Mouse (Mus musculus) kidney, postnatal 25 days (tissue): ENCODE data around the gene Mapk8ip3.

Experiments
- DNase-seq, 2 experiments: peaks; one replicate each; pipeline ENCODE4 v3.0.0; 2021; ENCODE audit warnings: mixed read lengths in 2 of 2

The Mapk8ip3 gene

DNA sequence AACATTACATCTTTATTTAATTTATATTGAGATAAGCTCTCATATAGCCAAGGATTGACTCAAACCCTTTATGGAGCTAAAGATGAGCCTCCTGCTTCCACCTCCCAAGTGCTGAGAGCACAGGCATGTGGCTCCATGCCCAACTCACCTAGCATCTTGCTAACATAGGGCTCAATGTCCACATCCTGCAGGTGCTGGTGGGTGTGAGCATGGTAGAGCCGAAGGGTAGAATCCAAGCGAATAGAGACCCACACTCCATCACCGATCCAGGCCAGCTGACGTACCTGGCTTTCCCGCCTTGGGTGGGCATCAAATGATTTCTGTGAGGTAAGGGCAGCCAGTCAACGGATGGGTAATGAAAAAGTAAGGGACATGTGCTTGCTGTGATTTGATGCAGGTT is 36.8 kb downstream of the Mapk8ip3 start:
- DNase-seq, result peak in 1 of 2 experiments; percentile 32

DNA sequence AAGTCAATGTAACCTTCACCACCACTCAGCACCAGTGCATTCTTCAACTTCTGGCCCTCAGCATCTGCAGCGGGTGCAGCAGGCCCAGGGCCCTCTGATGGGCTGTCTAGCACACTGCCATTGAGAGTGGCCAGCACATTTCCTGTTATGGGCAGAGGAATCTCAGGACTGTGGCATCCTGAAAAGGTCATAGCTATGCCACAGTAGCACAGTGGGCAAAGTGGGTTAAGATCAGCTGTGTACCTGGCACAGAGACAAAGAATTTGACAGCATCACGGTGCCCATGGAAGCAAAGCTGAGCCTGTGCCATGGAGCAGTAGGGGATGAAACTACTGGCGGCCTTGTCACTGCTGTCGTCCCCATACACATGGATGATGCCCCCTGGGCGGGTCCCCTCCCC is 37.6 kb downstream of the Mapk8ip3 start:
- DNase-seq, result no peak

- DNase-seq, result peak in 1 of 2 experiments; percentile 34
Observed at GRCm38 (mm10) chr17:24898041-24898854, 38.5 kb downstream of the Mapk8ip3 start.

DNA sequence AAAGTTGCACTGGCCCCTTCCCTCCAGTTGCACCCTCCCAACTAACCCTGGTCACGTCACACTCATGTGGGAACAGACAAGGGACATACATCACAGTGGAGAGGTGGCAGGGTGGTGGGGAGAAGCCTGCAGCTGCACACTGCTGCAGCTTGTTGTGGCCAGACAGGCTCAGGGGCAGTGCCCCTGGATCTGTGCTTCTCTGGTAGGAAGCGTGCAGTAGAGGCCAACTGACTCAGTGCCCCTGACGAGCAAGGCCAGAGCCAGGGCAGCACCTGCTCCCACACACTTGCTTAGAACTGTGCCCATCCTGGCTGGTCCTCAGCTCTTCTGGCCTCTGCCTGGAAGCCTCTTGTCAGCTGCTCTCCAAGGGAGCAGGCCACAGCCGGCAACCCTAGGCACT is 39.2 kb downstream of the Mapk8ip3 start:
- peak in 1 of 2 experiments; percentile 39 for DNase-seq

DNA sequence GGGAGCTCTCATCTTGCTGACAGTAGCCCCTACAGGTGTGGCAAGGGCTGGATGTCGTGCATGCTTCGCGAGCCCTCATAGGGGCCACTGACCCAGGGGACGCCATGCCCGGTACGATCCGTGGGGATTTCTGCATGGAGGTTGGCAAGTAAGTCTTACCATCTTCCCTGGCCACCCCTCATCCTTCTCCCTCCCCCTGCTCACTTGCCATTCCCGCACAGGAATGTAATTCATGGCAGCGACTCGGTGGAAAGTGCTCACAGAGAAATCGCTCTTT is 39.8 kb downstream of the Mapk8ip3 start:
- DNase-seq, result no peak

DNA sequence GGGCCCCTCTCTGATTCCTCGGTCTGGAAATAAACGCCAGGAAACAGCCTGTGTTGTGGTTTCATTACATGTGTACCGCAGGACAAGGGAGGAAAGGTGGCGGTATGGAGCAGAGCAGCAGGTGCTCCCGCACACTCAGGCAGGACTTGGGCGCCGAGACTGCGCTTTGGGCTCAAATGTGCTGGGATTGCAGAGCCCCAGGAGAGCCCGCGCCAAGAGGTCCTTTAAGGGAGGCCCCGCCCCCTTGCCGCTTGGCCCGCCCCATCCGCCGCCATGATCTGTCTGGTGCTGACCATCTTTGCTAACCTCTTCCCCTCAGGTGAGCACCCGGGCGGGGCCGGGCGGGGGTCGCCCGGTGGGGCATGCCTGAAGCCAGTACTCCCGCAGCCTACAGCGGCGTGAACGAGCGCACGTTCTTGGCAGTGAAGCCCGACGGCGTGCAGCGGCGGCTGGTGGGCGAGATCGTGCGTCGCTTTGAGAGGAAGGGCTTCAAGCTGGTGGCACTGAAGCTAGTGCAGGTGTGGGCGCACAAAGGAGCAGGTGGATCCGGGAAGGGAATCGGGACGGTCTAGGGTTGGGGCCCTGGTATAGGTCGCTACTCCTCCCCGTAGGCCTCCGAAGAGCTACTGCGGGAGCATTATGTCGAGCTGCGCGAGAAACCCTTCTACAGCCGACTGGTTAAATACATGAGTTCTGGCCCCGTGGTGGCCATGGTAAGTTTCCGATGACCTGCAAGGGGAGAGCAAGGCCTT is 40.4 kb downstream of the Mapk8ip3 start, which contains the start of gene Nme3:
TSS of gene Nme3 (plus strand) at position 260 of the 752 bp plus-strand sequence.
- DNase-seq, result peak; percentile 89 to 92

DNA sequence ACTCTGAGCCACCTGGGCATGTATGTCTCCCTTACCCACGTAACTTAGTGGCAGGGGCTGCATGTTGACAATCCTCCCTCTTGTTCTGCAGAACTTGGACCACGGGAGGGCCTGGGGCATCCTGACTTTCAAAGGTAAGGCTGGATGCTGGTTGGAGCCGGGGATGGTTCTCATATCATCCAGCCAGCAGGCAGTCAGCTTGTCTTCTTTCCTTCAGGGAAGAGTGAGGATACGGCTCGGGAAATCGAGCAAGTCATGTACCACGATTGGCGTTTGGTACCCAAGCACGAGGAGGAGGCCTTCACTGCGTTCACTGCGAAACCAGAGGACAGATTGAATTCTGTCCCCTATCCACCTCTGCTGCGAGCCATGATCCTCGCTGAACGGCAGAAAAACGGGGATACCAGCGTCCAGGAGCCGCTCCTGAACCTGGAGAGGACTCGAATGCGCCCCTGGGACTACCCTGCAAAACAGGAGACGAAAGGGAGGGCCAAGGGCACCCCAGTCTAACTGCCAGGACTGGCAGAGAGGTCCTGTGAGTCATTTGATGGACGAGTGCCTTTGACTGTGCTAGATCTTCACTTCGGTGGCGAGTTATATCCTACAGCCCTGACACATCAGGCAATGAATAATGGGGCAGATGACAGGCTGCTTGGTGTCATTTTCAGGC is 41.1 kb downstream of the Mapk8ip3 start:
- DNase-seq, result peak in 1 of 2 experiments; percentile 46

GRCm38 (mm10) chr17:24894995-24895547 is 41.7 kb downstream of the Mapk8ip3 start, which contains the start of the genes Eme2 and Mrps34:
Eme2 (minus strand) TSS chr17:24895087.
Mrps34 (plus strand) TSS chr17:24895116.
- peak; percentile 86 to 92 for DNase-seq

DNA sequence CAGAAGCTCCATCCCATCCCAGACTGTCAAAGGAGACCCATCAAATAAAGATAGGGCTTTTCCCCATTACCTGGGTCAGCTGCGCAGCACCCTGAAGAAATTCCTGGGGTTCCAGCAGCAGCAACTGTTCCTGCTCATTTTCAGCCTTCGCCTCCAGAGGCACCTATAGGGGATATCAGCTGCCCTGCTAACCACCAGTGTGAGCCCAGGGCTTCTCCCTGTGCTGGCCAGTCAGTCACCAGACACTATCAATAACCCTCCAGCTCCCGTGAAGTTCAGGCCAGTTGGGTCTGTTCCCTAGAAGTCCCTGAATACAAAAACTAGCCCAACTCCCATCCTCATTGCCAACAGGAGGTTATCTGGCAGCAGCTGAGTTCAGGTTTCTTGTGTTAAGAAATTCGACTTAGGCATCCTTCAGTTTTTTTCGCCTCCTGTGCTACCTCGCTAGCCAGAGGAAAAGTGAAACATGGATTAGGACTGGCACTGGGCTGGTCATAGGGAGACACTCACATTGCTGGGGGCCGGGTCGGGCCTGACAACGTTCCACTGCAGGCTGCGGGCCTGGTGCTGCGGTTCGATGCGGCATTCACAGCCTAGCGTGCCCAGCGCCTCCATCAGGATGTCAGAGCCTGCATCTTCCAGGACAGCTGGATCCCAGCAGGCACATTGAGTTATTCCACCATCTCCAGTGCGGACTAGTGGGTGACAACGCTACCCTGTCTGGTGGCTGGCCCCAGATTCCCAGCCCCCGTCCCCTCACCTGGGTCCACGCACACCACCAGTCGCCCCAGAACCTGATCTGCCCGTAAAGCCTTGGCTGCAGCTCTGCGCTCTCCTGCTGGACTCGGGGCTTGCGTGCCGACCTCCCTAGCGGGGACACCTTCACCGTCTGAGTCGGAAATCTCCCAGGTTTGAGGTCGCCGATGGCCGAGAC is 42.4 kb downstream of the Mapk8ip3 start:
- DNase-seq, result peak in 1 of 2 experiments; percentile 60

DNA sequence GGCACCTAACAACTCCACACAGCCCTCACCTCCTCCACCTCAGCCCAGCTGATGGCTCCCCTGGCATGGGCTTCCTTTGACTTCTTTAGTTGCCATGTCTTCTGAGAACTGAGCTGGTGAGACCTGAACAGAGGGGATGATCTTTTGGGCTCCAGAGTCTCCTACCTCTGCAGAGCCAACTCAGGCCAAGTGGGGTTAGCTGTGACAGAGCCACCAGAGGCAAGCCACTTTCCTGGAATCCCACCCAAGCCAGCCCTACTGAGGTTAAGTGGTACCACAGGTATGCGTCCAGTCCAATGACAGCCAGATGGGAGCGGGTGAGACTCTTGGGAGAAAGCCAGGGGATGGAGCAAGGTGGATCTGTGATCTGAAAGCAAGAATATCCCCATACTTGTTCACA is 43.5 kb downstream of the Mapk8ip3 start:
- peak in 1 of 2 experiments; percentile 39 for DNase-seq

DNA sequence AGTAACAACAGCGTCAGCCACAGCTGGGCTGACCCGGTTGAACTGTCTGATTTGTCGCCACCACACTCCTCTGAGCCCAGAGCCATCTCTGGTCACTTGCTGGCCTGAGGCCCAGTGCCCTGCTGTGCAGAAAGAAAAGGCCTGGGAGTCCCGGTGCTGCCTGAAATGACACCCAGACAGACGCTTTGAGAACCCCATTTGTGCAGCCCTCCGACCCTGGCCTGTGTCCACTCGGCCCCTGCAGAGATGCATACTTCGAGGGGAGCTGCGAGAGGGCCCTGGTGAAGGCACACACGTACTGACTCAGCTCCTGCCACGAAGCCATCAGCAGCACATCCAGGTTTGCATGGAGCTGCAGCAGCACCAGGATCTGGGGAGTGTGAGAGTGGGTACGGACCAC is 44.0 kb downstream of the Mapk8ip3 start:
- peak in 1 of 2 experiments; percentile 38 for DNase-seq

DNA sequence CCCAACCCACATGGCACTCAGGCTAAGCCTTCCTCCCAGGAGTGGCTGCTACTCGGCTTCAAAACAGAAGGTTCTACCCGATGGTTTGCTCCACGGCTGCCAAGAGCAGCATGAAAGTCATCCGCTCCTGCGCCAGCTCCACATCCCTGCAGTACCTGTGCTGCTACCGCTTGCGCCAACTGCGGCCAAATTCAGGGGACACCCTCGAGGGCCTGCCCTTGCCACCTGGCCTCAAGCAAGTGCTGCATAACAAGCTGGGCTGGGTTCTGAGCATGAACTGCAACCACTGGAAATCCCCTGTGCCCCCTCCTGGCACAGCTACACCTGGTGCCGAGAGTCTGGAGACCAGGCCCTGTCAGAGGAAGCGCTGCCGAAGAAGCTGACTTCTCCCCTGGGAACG is 45.5 kb downstream of the Mapk8ip3 start:
- DNase-seq, result peak in 1 of 2 experiments; percentile 64

DNA sequence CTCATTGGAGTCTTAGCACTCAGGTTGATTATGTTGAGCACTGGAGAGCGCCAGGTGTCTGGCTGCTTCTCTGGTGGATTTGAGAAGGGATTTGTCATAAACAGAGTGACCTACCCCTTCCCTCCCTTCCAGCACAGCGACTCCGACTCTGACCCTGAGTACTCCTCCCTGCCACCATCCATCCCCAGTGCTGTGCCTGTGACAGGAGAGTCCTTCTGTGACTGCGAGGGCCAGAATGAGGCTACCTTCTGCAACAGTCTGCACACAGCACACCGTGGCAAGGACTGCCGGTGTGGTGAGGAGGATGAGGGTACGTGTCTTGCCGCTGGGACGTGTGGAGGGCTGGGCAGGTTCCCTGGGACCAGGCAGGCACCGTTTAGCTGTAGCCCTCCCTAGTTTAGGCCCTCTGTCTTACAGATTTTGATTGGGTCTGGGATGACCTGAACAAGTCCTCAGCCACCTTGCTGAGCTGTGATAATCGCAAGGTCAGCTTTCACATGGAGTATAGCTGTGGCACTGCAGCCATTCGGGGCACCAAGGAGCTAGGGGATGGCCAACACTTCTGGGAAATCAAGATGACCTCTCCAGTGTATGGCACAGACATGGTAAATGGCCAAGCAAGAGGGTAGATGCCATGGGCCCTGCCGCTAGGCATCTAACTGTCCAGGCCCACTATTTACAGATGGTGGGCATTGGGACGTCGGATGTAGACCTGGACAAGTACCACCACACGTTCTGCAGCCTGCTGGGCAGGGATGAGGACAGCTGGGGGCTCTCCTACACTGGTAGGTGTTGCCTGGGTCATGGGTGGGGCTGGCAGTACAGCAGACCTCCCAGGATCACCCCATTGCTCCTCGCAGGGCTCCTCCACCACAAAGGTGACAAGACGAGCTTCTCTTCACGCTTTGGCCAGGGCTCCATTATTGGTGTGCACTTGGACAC is 46.4 kb downstream of the Mapk8ip3 start:
- peak in 1 of 2 experiments; percentile 44 for DNase-seq

DNA sequence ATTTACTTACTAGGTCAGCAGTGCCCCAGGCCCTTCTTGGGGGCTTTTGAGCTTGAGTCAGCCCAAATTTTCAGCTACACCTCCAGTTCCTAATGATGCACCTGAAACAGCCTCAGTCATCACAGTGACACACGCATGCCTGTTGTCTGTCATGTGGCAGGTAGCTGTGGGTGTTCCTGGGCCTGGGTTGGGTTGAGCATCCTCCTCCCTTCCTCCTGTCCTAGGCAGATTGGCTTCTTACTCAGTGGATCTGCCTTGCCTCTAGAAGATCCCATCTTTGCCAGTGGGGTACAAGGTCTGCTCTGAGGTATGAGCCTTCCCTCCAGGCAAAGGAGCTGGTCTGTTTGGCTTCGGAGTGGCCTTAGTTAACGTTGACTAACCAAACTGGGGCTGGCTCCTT is 47.9 kb downstream of the Mapk8ip3 start:
- no peak for DNase-seq

DNA sequence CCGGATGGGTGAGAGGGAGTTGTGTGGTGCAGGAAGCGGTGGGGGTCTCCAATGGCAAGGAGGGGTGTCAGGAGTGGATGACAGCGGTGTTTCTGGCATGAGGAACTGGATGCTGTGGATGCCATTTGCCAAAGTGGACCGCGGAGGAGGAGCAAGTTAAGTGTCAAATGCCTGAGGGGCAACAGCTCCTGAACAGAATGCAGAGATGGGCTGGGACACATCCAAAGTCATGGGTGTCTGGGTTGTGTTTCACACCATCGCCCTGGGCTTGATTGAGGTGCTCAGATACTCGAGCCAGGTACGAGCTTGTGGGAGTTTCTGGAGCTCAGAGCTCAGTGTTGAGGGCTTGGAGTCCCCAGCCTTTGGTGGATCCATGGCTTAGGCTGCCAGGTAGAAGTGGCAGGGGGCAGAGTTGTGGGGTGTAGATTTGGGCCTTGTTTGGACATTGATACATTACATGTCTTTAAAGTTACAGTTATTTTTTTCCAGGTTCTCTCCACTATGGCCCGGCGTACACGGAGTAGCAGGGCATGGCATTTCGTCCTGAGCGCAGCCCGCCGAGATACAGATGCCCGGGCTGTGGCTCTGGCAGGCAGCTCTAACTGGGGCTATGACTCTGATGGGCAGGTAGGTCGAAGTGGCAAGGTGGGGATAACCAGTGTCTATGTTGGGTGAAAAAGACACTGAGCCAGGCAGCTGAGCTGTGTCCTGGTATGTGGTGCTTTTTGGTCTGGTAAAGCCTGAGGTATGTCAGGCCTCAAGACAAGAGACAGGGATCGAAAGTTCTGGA is 49.3 kb downstream of the Mapk8ip3 start:
- DNase-seq, result peak in 1 of 2 experiments; percentile 58

GRCm38 (mm10) chr17:24886932-24887271 is 49.9 kb downstream of the Mapk8ip3 start:
- DNase-seq, result no peak

- DNase-seq, result peak; percentile 99 to 100
Observed at GRCm38 (mm10) chr17:24886134-24886931, 50.4 kb downstream of the Mapk8ip3 start, which contains the start of the genes Nubp2 and Spsb3. Nubp2 (minus strand) TSS chr17:24886349. Spsb3 (plus strand) TSS chr17:24886643.

- peak in 1 of 2 experiments; percentile 56 for DNase-seq
Observed at GRCm38 (mm10) chr17:24885356-24886133, 51.2 kb downstream of the Mapk8ip3 start.
